Mouse (Mus musculus) urinary bladder, postnatal 4 days (tissue): Measurements from ENCODE around the gene Nup54.
A peak's percentile ranks its signal among the peaks of the same experiment; 100 is the strongest.

Experiments used
- DNase-seq, 2 experiments: peaks; one replicate each; pipeline ENCODE4 v3.0.0; 2021 to 2022; ENCODE audit warnings: low spot score in 2 of 2

Gene Nup54

DNA sequence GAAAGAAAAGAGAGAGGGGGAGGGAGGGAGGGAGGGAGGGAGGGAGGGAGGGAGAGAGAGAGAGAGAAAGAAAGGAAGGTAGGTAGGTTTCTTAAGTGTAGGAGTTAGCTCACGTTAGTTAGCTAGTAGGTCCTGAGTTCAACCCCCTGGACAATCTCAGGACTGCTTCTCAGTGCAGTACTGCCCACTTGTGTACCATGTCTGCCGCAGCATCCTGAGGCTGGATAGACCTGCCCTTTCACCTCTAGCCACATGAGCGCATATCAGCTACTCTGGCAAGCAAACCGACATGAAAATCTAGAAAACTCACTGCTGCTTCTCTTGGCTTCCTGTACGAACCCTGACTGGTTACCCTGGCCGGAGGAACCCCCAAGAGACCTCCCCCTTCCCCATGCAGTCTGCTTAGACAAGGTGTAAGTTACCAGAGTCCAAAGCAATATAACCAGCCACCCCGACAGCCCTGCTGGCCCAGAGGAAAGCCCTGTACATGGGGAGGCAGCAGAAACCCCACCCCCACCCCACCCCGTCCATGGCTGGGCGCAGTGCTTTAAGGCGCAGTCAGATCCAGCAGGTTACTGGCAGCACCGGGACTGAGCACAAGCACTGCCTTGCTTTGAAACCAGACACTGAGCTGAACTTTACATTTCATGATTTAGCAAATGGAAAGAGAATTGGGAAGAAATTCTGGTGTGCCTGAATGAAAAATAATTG lies 21.6 kb downstream of the Nup54 start:
- DNase-seq, result no peak

DNA sequence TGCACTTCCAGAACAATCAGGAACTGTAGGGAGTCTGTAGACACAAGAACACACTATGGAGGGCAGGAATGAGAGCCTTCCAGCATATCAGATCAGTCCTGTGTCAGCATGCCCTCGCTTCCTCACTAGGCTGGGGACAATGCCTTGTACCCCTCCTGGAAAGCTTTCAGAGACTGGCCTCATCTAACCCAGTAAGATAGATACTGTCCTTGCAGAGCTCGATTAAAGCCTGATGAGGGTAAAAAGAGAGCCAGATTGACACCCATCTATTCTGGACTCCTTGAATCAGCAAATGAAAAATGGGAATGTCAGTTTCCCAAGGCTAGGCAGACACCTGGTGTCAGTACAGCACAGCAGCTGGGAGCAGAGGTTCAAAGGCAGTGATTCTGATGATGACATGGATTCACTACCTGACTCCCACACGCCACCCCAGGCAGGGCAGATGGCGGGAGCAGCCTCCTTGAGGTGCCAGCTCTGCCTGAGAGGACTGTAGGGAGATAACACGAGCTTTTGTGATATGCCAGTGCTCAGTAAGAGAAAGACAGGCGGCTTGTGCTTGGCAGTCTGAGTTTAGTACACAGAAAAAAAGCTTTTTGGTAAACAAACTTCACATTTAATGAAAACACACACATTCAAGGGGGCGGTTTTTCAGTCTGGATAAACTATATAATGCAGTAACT lies 23.4 kb downstream of the Nup54 start:
- DNase-seq, result no peak

DNA sequence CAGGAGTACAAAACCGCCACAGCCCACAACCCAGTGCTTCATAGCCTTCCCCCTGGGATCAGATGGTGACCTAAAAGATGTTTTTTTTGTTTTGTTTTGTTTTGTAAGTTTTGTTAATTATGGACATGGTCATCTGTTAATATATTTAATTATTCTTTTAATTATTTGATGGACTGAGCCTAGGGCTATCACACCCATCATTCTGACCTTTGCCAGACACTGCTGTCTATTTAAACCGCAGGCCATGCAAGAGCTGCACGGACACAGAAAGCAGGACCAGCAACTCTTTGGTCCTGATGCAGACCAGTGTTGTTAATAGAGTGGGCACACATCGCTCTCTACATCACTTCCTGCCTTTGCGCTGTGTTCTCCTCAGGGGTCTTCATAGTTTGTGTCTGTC lies 24.5 kb downstream of the Nup54 start:
- no peak for DNase-seq

DNA sequence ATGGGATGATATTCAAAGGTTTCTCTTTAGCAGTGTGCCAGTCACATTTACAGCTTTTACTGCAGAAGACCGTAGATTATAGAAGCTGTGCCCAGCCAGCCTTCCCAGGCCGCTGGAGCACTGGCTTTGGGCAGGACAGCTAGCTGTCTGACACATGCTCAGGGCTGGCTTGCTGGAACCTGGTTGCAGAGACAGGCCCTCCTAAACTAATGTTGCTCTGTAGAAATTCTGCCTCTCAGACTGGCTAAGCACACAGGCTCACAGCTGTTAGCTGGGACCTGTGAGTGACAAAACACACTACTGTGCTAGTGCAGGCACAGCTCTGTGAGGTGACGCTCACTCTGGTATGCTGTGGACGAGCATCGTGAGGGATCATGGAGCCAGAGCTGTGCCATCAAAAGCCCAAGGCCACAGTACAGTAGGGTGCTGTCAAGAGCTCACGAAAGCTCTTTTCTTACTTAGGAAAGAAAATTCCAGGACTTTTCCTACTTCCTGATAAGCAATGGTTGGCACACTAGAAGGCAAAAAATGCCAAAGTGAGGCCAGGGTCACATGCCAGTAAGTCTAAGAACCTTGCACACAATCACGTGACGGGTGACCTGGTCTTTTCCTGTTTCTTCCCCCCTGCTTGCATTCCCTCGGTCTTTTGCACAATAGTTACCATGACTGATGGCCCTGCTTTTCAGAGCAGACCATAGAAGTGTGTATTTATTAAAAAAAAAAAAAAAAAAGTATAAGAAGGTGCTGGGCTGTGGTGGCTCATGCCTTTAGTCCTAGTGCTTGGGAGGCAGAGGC lies 25.5 kb downstream of the Nup54 start:
- DNase-seq, result no peak

DNA sequence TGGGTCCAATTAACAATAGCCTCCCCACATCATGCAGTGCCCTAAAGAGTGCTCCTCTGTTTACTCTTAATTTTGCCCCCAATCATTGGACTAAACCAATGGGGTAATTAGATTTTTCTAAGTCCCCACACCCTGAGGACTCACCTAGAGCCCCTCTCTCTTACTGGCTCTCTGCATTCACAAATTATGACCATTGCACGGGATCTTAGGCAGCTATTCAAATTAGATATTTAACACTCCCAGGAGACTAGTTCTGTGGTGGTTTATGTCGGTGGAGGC lies 30.7 kb downstream of the Nup54 start:
- no peak for DNase-seq

DNA sequence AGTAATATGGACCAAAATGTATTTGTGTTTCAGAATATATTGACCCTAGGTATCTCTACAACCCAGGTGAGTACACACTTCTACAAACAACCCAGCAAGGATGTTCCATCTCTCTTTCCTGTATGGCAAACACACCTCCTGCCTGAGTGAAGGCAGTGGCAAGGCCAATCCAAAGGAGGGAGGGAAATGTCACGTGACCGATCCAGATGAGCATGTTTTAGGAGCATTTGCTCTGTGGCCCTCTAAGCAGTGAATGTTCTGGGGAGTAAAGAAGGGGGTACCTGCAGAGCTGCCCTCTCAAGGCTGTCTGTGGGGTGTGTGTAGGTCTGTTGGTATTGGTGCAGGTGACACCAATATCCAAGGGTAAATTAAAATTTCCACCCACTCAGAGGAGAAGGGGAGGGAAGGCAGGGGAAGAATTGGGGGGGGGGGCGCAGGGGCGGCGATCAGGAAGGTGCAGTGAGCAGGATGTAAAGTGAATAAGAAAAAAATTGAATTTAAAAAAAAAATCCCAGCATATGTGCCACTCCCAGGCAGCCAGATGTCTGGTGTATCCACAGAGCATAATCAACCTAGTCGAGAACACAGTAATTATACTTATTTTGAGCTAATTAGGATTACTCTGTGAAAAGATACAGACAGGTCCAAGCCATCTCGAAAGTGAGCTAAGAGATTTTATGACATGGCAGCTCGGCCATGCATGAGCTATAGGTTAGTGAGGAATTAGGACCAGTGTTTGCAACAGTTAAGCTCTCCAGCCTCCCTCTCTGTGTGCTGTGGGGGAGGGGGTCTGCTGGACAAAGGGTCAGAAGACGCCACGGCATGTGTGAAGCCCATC lies 31.2 kb downstream of the Nup54 start:
- no peak for DNase-seq

DNA sequence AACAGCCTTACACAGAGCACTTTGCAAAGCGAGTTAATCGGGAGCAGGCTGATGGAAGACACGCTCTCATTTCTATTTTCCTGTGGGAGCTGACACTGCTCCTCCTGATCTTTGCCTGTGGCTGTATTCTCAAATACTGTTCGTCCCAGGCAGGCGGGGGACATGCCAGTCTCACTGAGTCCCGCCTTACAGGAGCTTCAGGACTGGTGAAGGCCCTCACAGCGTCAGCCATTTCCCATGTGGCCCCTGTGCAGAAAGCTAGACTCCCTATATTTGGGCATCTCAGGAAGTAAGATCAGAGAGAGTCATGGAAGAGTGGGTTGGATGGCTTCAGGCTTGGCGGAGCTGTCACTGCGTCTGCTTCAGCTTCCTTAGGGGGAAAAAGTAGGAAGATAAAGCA lies 32.2 kb downstream of the Nup54 start:
- DNase-seq, result no peak

DNA sequence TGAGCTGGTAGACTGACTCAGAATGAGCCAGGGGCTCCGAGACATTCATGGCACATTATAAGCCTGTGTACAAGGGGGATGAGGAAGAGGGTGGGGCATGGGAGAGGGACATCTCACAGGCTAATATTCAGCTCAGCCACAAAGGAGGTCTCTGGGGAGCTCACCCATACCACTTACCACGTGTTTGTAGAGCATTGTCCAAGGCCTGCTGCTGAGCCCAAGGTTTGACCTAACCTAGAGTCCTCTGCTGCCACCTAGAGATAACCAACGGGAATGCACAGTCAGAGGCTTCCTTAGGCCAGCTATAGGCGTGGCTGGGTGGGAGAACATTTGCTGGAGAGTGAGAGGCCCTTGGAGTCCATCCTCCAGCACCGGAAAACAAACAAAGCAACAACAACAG lies 36.9 kb downstream of the Nup54 start:
- DNase-seq, result peak; percentile 63 to 82

DNA sequence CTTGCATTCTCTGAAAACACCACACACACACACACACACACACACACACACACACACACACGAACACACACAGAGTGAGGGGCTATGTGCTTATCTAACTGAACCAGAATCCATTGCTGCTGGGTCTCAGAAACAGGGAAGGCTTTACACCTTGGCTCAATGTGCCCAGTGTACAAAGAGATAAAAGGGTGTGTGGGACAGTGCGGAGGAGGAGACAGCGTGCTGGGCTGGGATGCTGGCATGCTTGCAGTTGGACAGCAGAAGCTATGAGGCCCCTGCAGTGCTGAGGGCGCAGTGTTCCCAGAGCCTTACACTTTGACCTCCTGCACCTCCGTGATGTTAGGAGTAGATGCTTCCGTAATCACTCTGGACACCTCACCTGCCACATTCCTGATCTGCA lies 38.5 kb downstream of the Nup54 start:
- no peak for DNase-seq

DNA sequence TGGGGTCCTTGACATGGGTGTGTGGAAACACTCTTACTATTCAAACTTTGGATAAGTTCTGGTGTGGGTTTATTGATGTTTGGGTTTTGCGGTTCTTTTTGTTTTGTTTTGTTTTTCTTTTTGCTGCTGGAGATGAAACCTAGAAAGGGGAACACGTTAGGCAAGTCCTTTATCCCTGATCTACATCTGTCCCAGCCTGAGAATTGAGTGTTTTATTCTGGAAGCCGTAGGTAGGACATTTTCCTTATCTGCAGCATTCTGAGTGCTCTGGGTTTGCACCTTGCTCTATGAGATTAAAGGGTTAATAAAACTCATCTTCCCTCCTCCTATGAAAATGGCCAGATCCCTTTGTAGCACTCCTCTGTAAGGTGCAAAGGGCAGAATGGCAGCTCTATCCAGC lies 39.3 kb downstream of the Nup54 start:
- DNase-seq, result no peak

DNA sequence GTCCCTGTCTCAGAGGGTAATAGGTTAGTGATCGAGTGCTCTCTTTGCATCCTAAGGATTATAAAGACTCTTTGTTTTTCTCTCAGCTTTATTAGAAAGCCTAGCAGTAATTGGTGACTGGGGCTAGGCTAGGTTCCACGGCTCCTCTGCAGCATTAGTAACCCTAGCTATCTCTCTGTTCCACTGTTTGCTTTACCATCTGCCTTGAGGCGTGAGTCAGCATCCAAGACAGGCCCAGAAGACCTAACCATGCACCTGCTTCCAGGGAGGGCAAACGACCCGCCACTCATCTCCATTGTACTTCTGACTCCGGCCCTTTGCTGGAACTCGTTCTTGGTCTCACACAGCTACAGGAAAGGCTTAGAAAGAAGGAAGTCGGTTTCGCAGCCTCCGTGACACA lies 41.2 kb downstream of the Nup54 start:
- no peak for DNase-seq

DNA sequence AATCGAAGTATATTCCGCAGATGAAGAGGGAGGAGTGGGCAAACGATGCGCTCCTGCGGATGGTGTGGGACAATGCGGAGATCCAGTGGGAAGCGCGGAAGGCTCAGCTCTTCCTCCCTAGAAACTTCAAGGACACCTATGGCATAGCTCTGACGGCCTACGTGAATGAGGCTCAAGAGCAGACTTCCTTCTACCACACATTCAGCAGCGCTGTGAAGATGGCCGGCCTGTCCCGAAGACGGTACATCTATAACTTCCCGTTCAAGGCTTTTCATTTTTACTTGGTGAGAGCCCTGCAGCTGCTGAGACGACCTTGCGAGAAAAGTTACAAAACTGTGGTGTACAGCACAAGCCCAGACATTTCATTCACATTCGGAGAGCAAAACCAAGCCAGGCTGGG lies 42.5 kb downstream of the Nup54 start:
- peak in 1 of 2 experiments; percentile 15 for DNase-seq

DNA sequence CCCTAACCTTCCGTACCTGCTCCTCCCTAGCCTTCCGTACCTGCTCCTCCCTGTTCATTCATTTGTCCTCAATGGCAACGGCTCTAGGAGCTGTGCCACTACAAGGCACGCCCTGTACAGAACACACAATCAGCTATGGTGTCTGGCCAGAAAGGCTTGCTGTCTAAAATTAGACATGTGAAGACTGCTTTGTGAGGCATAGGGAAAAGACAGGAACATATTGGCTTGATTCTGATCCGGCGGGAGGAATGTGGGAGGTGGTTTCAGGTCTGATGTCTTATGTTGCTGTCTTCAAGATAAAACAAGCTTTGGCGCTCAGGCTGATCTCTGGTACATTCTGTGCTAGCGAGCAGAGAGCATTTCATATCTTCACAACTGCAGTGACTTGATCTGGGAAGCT lies 44.4 kb downstream of the Nup54 start:
- peak in 1 of 2 experiments; percentile 17 for DNase-seq

DNA sequence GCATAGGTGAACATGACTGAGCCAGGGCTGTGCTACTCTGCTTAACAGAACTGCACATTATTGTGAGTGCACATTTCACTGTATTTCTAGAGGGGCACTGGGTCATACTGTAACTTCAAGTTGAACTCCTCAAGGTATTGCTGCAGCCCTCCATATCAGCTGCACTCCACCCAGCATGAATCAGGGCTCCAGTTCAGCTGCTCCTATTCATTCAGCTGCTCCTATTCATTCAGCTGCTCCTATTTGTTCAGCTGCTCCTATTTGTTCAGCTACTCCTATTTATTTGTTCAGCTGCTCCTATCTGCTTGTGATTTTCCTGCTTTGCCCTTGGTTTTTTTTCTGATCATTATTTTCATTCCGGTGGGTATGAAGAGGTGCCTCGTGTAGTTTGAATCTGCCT lies 45.0 kb downstream of the Nup54 start:
- no peak for DNase-seq

DNA sequence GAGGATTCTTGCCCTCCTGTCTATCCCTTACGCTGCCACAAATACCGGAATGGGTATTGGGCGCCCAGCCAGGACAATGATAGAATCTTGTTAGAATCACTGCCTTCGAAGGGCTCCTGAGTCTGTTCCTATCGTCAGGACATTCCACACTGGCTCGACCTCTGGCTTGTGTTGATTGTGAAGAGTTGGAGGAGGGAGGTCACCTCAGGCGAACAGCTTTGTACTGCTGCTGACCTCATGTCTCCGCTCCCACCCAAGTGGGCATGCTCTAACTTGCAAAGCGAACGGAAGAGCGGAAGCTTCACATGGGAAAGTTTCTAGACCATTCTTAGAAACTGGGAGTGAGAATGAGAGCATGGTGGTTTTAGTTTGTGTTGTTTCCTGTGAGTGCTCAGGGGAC lies 47.6 kb downstream of the Nup54 start:
- DNase-seq, result no peak

DNA sequence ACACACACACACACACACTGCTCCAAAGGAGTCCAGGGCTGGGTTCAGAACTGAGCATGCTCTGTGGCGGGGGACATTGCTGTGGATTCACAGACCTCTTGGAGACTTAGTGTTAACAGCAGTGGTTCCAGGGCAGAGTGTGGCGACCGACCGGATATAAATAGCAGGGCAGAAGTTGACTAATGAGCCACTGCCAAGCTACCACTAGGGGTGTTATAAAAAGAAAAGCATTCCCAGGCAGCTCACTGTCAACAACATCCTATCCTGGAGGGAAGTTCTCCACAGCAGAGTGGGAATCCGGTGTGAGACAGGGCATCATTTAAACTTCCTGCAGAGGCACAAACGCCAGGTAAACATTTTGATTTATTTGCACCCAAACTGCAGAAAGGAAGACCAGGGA lies 48.4 kb downstream of the Nup54 start:
- no peak for DNase-seq

DNA sequence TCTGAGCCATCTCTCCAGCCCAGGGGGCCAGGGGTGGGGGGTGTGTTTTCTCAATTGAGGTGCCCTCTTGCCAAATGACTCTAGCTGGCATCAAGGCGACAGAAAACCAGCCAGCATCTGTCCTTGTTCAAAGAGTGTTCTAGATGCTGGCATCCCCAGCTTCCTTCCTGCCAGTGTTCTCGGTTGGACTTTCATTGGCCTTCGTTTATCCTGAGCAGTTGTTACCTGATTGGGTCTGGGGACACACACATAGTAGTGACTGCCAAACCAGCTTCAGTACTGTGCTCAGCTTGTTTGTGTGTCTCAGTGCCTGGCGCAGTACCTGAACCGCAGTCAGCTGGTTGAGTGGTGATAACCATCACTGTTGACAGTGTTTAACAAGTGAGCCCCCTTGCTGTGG lies 48.9 kb downstream of the Nup54 start:
- no peak for DNase-seq

DNA sequence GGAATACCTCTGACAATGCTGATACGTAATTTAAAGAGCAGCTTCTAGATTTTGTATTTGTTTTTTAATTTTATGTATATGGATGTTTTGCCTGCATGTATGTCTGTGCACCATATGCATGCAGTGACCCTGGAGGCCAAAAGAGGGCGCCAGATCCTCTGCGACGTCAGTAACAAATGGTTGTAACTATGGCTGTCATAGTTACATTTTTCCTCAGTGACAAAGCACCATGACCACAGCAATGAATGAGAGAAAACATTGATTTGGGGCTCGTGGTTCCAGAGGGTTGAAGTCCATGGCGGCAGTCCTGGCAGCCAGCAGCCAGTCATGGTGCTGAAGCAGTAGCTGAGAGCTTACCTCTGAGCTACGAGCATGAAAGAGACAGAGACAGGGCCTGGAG lies 50.2 kb downstream of the Nup54 start:
- no peak for DNase-seq

DNA sequence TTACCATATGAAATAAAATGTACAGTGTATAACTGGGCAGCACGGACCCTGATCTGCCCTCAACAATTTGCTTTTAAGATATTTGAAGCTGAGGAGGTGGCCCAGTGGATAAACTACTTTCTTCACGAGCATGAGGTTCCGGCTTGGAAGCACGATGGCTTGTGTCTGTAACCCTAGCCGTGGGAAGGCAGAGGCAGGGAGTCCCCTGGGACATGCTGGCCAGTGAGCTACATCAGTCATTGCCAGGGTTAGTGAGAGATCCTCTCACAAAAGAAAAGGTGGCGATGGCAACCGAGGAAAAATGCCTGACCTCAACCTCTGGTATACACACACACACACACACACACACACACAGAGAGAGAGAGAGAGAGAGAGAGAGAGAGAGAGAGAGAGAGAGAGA lies 51.3 kb downstream of the Nup54 start:
- no peak for DNase-seq

DNA sequence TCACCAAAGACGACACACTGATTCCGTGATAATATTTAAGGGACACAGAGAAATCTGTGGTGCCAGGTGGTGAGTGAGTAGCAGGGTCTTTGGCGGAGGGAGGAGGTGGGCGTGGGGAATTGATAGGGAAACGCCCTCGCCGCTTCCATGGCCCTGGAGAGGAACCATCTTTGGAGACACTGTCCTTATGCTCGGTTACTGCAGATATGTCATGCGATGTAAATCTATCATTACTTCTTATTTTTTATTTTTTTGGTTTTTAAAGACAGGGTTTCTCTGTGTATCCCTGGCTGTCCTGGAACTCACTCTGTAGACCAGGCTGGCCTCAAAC lies 52.7 kb downstream of the Nup54 start:
- DNase-seq, result no peak

DNA sequence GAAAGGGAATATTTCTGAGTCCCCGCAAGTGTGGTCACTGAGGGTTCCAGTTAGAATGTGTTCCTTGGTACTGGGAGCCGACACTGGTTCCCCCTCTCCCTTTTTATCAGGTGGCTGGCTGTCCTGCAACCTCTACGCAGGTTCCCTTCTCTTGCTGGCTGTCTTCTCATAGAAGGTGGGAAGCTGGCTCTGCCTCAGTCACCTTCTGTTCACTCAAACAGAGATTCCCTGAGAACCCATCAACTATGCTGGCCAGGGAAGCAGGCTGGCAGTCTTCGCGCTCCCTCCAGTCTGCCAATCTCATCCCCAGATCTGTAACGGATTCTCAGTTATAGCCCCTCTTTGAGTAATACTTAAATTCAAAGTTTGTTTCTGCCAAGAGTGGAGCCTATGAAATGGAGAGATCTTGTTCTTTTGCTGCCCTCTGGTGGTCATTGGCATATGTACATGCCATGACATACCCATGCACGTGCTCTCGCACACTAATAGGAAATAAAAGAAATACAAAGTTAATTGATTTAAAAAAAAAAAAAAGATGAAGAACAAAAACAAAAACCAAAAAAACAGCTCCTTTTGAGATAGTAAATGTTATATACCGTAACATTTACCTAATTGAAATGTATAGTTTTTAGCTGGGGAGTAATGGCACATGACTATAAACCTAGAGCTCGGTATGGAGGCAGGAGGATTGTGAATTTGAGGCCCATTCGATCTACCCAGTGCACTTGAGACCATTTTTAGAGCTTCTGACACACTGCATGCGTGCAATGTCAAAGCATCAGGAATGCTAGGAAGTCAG lies 53.3 kb downstream of the Nup54 start:
- DNase-seq, result peak in 1 of 2 experiments; percentile 80
